Mouse (Mus musculus) MEL (cell line): ENCODE data around the gene Plcb3. TPM values are rescaled to one million over a fixed set of nuclear protein-coding genes. Genes with fewer than 3 reads are reported as not detected.
A peak's percentile ranks its signal among the peaks of the same experiment; 100 is the strongest.

Experiments used
- DNase-seq: peaks from one replicate; pipeline ENCODE4 v3.0.0; 2011; ENCODE audit warnings: low read depth, low spot score
- H3K27ac ChIP-seq: 2 replicates; pipeline ENCODE4 v1.5.1; 2012; ENCODE audit warnings: low read depth, mild to moderate bottlenecking, control low read depth, low read length, moderate library complexity; ENCODE audit not compliant: control insufficient read depth
- H3K27me3 ChIP-seq, 2 experiments: fragments of 150-350 bp in 1 of 2; sonication (generic) in 1 of 2; 2 replicates each; pipeline ENCODE4 v1.6.1; 2012; ENCODE audit warnings: low read length in 2 of 2, mild to moderate bottlenecking in 2 of 2, improper control_type of control experiment in 1 of 2, moderate library complexity in 1 of 2; ENCODE audit not compliant: insufficient read depth in 2 of 2, control insufficient read depth in 1 of 2
- H3K36me3 ChIP-seq, 2 experiments: 2 replicates each; pipeline ENCODE4 v1.6.1; 2012 to 2014; ENCODE audit warnings: low read length in 2 of 2, improper control_type of control experiment in 1 of 2, inconsistent platforms in 1 of 2, mild to moderate bottlenecking in 1 of 2; ENCODE audit not compliant: insufficient read depth in 2 of 2, control insufficient read depth in 1 of 2
- H3K4me1 ChIP-seq, 2 experiments: fragments of 150-350 bp in 1 of 2; sonication (generic) in 1 of 2; 2 replicates each; pipeline ENCODE4 v1.6.1; 2012; ENCODE audit warnings: low read length in 2 of 2, improper control_type of control experiment in 1 of 2, mild to moderate bottlenecking in 1 of 2; ENCODE audit not compliant: insufficient read depth in 2 of 2, control insufficient read depth in 1 of 2
- H3K4me3 ChIP-seq, 2 experiments: fragments of 150-350 bp in 1 of 2; sonication (generic) in 1 of 2; 2 replicates each; pipeline ENCODE4 v1.5.1; 2012; ENCODE audit warnings: low read depth in 2 of 2, low read length in 2 of 2, mild to moderate bottlenecking in 2 of 2, moderate library complexity in 2 of 2, control low read depth in 1 of 2, improper control_type of control experiment in 1 of 2; ENCODE audit not compliant: control insufficient read depth in 1 of 2, insufficient read depth in 1 of 2
- H3K79me2 ChIP-seq: 2 replicates; pipeline ENCODE4 v1.6.1; 2012; ENCODE audit warnings: mild to moderate bottlenecking, low read length, moderate library complexity; ENCODE audit not compliant: control insufficient read depth, poor library complexity, insufficient read depth
- H3K9ac ChIP-seq: 2 replicates; pipeline ENCODE4 v1.6.1; 2012; ENCODE audit warnings: low read depth, mild to moderate bottlenecking, control low read depth, low read length, moderate library complexity; ENCODE audit not compliant: control insufficient read depth, poor library complexity, severe bottlenecking
- H3K9me3 ChIP-seq: fragments of 150-350 bp; sonication (generic); replicated peaks from 2 replicates; pipeline ENCODE4 v1.6.1; 2012; ENCODE audit warnings: mild to moderate bottlenecking, low read length, improper control_type of control experiment, moderate library complexity; ENCODE audit not compliant: insufficient read depth
- BHLHE40 ChIP-seq: IDR thresholded peaks from 2 replicates; pipeline ENCODE4 v1.6.1; 2012; ENCODE audit warnings: low read depth, mild to moderate bottlenecking, inconsistent platforms, low read length, improper control_type of control experiment, borderline replicate concordance
- CHD1 ChIP-seq: IDR thresholded peaks from 2 replicates; pipeline ENCODE4 v1.6.1; 2012; ENCODE audit warnings: low read depth, mild to moderate bottlenecking, inconsistent platforms, low read length, improper control_type of control experiment
- CTCF ChIP-seq, 3 experiments: IDR thresholded peaks in 2 of 3; conservative IDR thresholded peaks in 1 of 3; 2 replicates each; pipeline ENCODE4 v1.5.1; 2011 to 2012; ENCODE audit warnings: low read length in 3 of 3, low read depth in 2 of 3, mild to moderate bottlenecking in 2 of 3, improper control_type of control experiment in 1 of 3, inconsistent platforms in 1 of 3, mixed read lengths in 1 of 3, moderate library complexity in 1 of 3; ENCODE audit not compliant: control insufficient read depth in 1 of 3, insufficient read depth in 1 of 3, poor library complexity in 1 of 3, severe bottlenecking in 1 of 3
- ELF1 ChIP-seq: IDR thresholded peaks from 2 replicates; pipeline ENCODE4 v1.6.1; 2014; ENCODE audit warnings: low read depth, mild to moderate bottlenecking, inconsistent platforms, low read length, improper control_type of control experiment, moderate library complexity
- ETS1 ChIP-seq: IDR thresholded peaks from 2 replicates; pipeline ENCODE4 v1.6.1; 2012; ENCODE audit warnings: low read depth, mild to moderate bottlenecking, inconsistent platforms, low read length, improper control_type of control experiment, moderate library complexity
- GATA1 ChIP-seq: IDR thresholded peaks from 2 replicates; pipeline ENCODE4 v1.6.1; 2011; ENCODE audit warnings: low read depth, low read length, improper control_type of control experiment
- JUND ChIP-seq: IDR thresholded peaks from 2 replicates; pipeline ENCODE4 v1.6.1; 2011; ENCODE audit warnings: low read depth, mild to moderate bottlenecking, improper control_type of control experiment, low read length
- MAX ChIP-seq: IDR thresholded peaks from 2 replicates; pipeline ENCODE4 v1.6.1; 2011; ENCODE audit warnings: low read length, improper control_type of control experiment
- MAZ ChIP-seq: IDR thresholded peaks from 2 replicates; pipeline ENCODE4 v1.6.1; 2012; ENCODE audit warnings: low read depth, mild to moderate bottlenecking, inconsistent platforms, low read length, improper control_type of control experiment
- MXI1 ChIP-seq: IDR thresholded peaks from 2 replicates; pipeline ENCODE4 v1.6.1; 2011; ENCODE audit warnings: mild to moderate bottlenecking, low read depth, low read length, improper control_type of control experiment
- RAD21 ChIP-seq: IDR thresholded peaks from 2 replicates; pipeline ENCODE4 v1.6.1; 2011; ENCODE audit warnings: mild to moderate bottlenecking, low read depth, low read length, improper control_type of control experiment
- RCOR1 ChIP-seq: IDR thresholded peaks from 2 replicates; pipeline ENCODE4 v1.6.1; 2012; ENCODE audit warnings: low read depth, mild to moderate bottlenecking, inconsistent platforms, low read length, improper control_type of control experiment
- ZKSCAN1 ChIP-seq: IDR thresholded peaks from 2 replicates; pipeline ENCODE4 v1.6.1; 2012; ENCODE audit warnings: low read depth, mild to moderate bottlenecking, inconsistent platforms, low read length, improper control_type of control experiment, moderate library complexity
- ZMIZ1 ChIP-seq: IDR thresholded peaks from 2 replicates; pipeline ENCODE4 v1.6.1; 2012; ENCODE audit warnings: low read depth, mild to moderate bottlenecking, inconsistent platforms, low read length, improper control_type of control experiment, moderate library complexity
- ZNF384 ChIP-seq: IDR thresholded peaks from 2 replicates; pipeline ENCODE4 v1.6.1; 2012; ENCODE audit warnings: low read depth, mild to moderate bottlenecking, inconsistent platforms, low read length, improper control_type of control experiment
- polyA plus RNA-seq, 2 experiments: library from polyadenylated mRNA; stranded (reverse) in 1 of 2; unstranded in 1 of 2; fragments of >175 nt in 1 of 2; fragments of >200 nt in 1 of 2; gene quantifications; 2 replicates each; pipeline versions ENCODE4 v1.2.1 to v1.2.4; 2012; ENCODE audit warnings: low replicate concordance in 2 of 2, low read depth in 1 of 2; ENCODE audit not compliant: insufficient read length in 2 of 2, insufficient read depth in 1 of 2, missing spikeins in 1 of 2
- total RNA-seq: library from RNA; depleted of rRNA; stranded (reverse); fragments of 300-350 nt; gene quantifications from 2 replicates; pipeline ENCODE4 v1.2.3, GENCODE M21; 2012

Gene Plcb3
- total and polyA plus RNA-seq, 3 experiments, result 12.6 to 30.8 TPM; not detected in 1

- DNase-seq, result no peak
- H3K27ac ChIP-seq, result no peak overlapping the region
- 0 out of 4 replicates have a peak, but pooled peaks cover 0 to 3% of the 10 kb centered on the region in 2 experiments for H3K4me1 ChIP-seq
- H3K27me3 ChIP-seq, result no peaks in the 10 kb centered on the region
- peaks cover 2 to 3% of the 10 kb centered on the region in 2 experiments; a peak in 2 of 4 replicates for H3K36me3 ChIP-seq
- TF ChIP-seq MXI1, result no peak
- TF ChIP-seq MAX, result no peak
- TF ChIP-seq MAZ, result no peak
- TF ChIP-seq ELF1, result no peak
- TF ChIP-seq CTCF (IDR thresholded peaks at IDR 0.05 in 2 of 3, conservative IDR thresholded peaks at IDR 0.05 in 1 of 3; ENCODE audit: control insufficient read depth in 1 of 3, insufficient read depth in 1 of 3, low read depth in 2 of 3, low read length in 3 of 3, poor library complexity in 1 of 3, severe bottlenecking in 1 of 3), result no peak
- TF ChIP-seq JUND, result no peak
- no peak for TF ChIP-seq BHLHE40
- TF ChIP-seq ZKSCAN1, result no peak
- no peak for TF ChIP-seq RAD21
- TF ChIP-seq ZNF384, result no peak
- no peaks in the 10 kb centered on the region for H3K9me3 ChIP-seq
- H3K4me3 ChIP-seq, result no peak overlapping the region
- no peak overlapping the region for H3K9ac ChIP-seq
- H3K79me2 ChIP-seq, result peaks cover 1% of the 10 kb centered on the region; the same call in 1 of the 2 replicates
Observed at GRCm38 (mm10) chr19:6955424-6955823, 20.8 kb downstream of the Plcb3 start.

- TF ChIP-seq CTCF (IDR thresholded peaks at IDR 0.05 in 2 of 3, conservative IDR thresholded peaks at IDR 0.05 in 1 of 3; ENCODE audit: control insufficient read depth in 1 of 3, insufficient read depth in 1 of 3, low read depth in 2 of 3, low read length in 3 of 3, poor library complexity in 1 of 3, severe bottlenecking in 1 of 3), result peak; percentile 21 to 49 (median 37); a peak in 4 of 6 replicates
- no peak for TF ChIP-seq ZMIZ1
- no peak overlapping the region for H3K27ac ChIP-seq
- peak; percentile 18 for DNase-seq
- H3K9me3 ChIP-seq, result no peaks in the 10 kb centered on the region
- 0 out of 4 replicates have a peak, but pooled peaks cover 0 to 6% of the 10 kb centered on the region in 2 experiments for H3K4me1 ChIP-seq
- H3K79me2 ChIP-seq, result peaks cover 1% of the 10 kb centered on the region; the same call in 1 of the 2 replicates
- no peaks in the 10 kb centered on the region for H3K27me3 ChIP-seq
- H3K4me3 ChIP-seq, result no peak overlapping the region
- no peak overlapping the region for H3K9ac ChIP-seq
- H3K36me3 ChIP-seq, result peaks cover 2 to 6% of the 10 kb centered on the region in 2 experiments; a peak in 2 of 4 replicates
Observed at GRCm38 (mm10) chr19:6954046-6954445, 22.2 kb downstream of the Plcb3 start.

- Histone ChIP-seq H3K27me3 (no peaks in the 10 kb centered on the region), H3K9ac (peak overlapping the region; percentile 82), H3K36me3 (peaks cover 2 to 6% of the 10 kb centered on the region in 2 experiments; a peak in 2 of 4 replicates), H3K79me2 (peaks cover 1% of the 10 kb centered on the region; the same call in 1 of the 2 replicates), H3K27ac (peak overlapping the region; percentile 91), H3K4me1 (0 out of 4 replicates have a peak, but pooled peaks cover 0 to 6% of the 10 kb centered on the region in 2 experiments), H3K9me3 (no peaks in the 10 kb centered on the region), H3K4me3 (peak overlapping the region; percentile 61 to 72)
- TF ChIP-seq ETS1 (peak; percentile 40; the same call in 1 of the 2 replicates), CHD1 (0 out of 2 replicates have a peak, but pooled peaks have one; percentile 21), RCOR1 (0 out of 2 replicates have a peak, but pooled peaks have one; percentile 14), ZMIZ1 (no peak), GATA1 (peak; percentile 79)
- peak; percentile 52 for DNase-seq
Observed at GRCm38 (mm10) chr19:6952712-6953037, 23.6 kb downstream of the Plcb3 start.
